Mouse (Mus musculus) heart, embryonic 15.5 days (tissue): Measurements from ENCODE around the gene C1galt1. TPM values are rescaled to one million over a fixed set of nuclear protein-coding genes. Genes with fewer than 3 reads are reported as not detected.

Experiments
- ATAC-seq: fragments of 200-750 bp; cut with Nextera tagmentation; replicated peaks from 2 replicates; pipeline ENCODE4 v1.8.0; 2017; ENCODE audit warnings: low read depth, moderate TSS enrichment; ENCODE audit not compliant: insufficient number of reproducible peaks, insufficient read depth, low FRiP score
- H3K27ac ChIP-seq: fragments of 300-500 bp; sonication (generic); 2 replicates; pipeline ENCODE4 v1.5.1; 2015; ENCODE audit warnings: mild to moderate bottlenecking, inconsistent platforms
- H3K27me3 ChIP-seq: fragments of 300-500 bp; sonication (generic); 2 replicates; pipeline ENCODE4 v1.6.1; 2015; ENCODE audit warnings: inconsistent platforms
- H3K36me3 ChIP-seq: fragments of 300-500 bp; sonication (generic); 2 replicates; pipeline ENCODE4 v1.6.1; 2015; ENCODE audit warnings: mild to moderate bottlenecking, inconsistent platforms
- H3K4me1 ChIP-seq: fragments of 300-500 bp; sonication (generic); replicated peaks from 2 replicates; pipeline ENCODE4 v1.6.1; 2015; ENCODE audit warnings: inconsistent platforms
- H3K4me2 ChIP-seq: fragments of 300-500 bp; sonication (generic); 2 replicates; pipeline ENCODE4 v1.6.1; 2015; ENCODE audit warnings: inconsistent platforms, mild to moderate bottlenecking, moderate library complexity
- H3K4me3 ChIP-seq: fragments of 300-500 bp; sonication (generic); 2 replicates; pipeline ENCODE4 v1.5.1; 2015; ENCODE audit warnings: mild to moderate bottlenecking, inconsistent platforms
- H3K9ac ChIP-seq: fragments of 300-500 bp; sonication (generic); 2 replicates; pipeline ENCODE4 v1.6.1; 2015; ENCODE audit warnings: mild to moderate bottlenecking, inconsistent platforms
- H3K9me3 ChIP-seq: fragments of 300-500 bp; sonication (generic); replicated peaks from 2 replicates; pipeline ENCODE4 v1.6.1; 2016; ENCODE audit warnings: inconsistent platforms
- WGBS: fragments of 180-500 bp; shearing (Covaris S2); methylation state at CpG from one replicate; pipeline ENCODE4 v1.1.7; 2015; ENCODE audit warnings: mixed read lengths; 5-methylcytosine and 5-hydroxymethylcytosine counted together
- polyA plus RNA-seq: library from polyadenylated mRNA; unstranded; fragments of >200 nt; fragmentation: Nextera tagmentation; extraction: Ambion mirVana; gene quantifications from 2 replicates; pipeline ENCODE4 v1.2.1, GENCODE M21; 2015

Gene C1galt1
- polyA plus RNA-seq, 1 experiment from 2014 or later: 3.0 TPM

- no peaks in the 10 kb centered on the region for H3K36me3 ChIP-seq
- 0 out of 2 replicates have a peak overlapping the region, but pooled peaks have one; percentile 10 for H3K4me3 ChIP-seq
- no peak overlapping the region for H3K27ac ChIP-seq
- no peak for ATAC-seq
- no peaks in the 10 kb centered on the region for H3K9me3 ChIP-seq
- peak overlapping the region; percentile 45 for H3K4me2 ChIP-seq
- H3K4me1 ChIP-seq: peaks cover 25% of the 10 kb centered on the region
- H3K9ac ChIP-seq: no peak overlapping the region
- no peaks in the 10 kb centered on the region for H3K27me3 ChIP-seq
- 62% methylated on average over 8 of the region's 8 CpGs for WGBS
These were observed 2.2 kb downstream of the C1galt1 start for GRCm38 (mm10) chr6:7846726-7847439.

DNA sequence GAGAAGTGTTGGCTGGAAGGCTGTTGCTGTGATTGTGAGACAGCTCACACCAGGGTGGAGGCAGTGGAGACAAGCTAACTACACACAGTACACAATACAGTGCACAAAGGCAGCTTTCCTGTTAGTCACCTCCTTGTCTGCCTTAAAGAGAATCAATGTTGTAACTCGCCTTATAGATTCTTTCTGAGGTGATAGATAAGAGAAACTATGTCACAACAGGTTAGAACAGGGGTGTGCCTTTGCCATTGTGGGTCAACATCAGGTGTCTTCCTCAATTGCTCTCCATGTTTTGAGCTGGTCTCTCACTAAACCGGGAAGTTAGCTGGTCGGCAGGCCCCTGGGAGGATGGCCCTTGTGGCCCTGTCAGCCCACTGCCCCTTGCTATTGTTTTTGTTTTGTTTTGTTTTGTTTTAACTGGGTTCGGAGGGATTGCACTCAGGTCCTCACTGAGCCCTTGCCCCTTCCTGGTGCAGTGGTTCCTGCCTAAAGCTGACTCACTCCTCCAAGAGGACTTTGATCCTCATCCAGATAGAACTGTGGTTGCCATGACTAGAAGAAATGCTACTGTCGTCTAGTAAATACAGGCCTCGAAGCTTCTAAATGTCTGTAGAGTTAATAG, 3.4 kb downstream of the C1galt1 start:
- ATAC-seq: no peak
- no peak overlapping the region for H3K4me3 ChIP-seq
- no peaks in the 10 kb centered on the region for H3K36me3 ChIP-seq
- H3K27ac ChIP-seq: no peak overlapping the region
- 49% methylated on average over 6 of the region's 6 CpGs for whole genome bisulfite sequencing
- no peaks in the 10 kb centered on the region for H3K27me3 ChIP-seq
- no peaks in the 10 kb centered on the region for H3K9me3 ChIP-seq
- H3K4me2 ChIP-seq: no peak overlapping the region; the same call in 1 of the 2 replicates
- H3K4me1 ChIP-seq: peaks cover 25% of the 10 kb centered on the region
- no peak overlapping the region for H3K9ac ChIP-seq

GRCm38 (mm10) chr6:7848714-7849113, 4.1 kb downstream of the C1galt1 start:
- no peaks in the 10 kb centered on the region for H3K9me3 ChIP-seq
- WGBS: 68% methylated on average over 9 of the region's 9 CpGs

GRCm38 (mm10) chr6:7851036-7851435, 6.4 kb downstream of the C1galt1 start:
- no peak for ATAC-seq
- Histone ChIP-seq H3K27ac (no peak overlapping the region), H3K27me3 (no peaks in the 10 kb centered on the region), H3K9ac (no peak overlapping the region), H3K4me1 (peaks cover 26% of the 10 kb centered on the region), H3K36me3 (no peaks in the 10 kb centered on the region), H3K4me3 (no peak overlapping the region), H3K9me3 (no peaks in the 10 kb centered on the region), H3K4me2 (no peak overlapping the region)
- 84% methylated on average over 2 of the region's 2 CpGs for WGBS

More at GRCm38 (mm10) chr6:7848714-7849113, 4.1 kb downstream of the C1galt1 start:
- H3K4me2 ChIP-seq: no peak overlapping the region
- H3K27me3 ChIP-seq: no peaks in the 10 kb centered on the region
- H3K4me1 ChIP-seq: peaks cover 25% of the 10 kb centered on the region
- no peak overlapping the region for H3K27ac ChIP-seq
- no peak for ATAC-seq
- no peaks in the 10 kb centered on the region for H3K36me3 ChIP-seq
- no peak overlapping the region for H3K4me3 ChIP-seq
- no peak overlapping the region for H3K9ac ChIP-seq

DNA sequence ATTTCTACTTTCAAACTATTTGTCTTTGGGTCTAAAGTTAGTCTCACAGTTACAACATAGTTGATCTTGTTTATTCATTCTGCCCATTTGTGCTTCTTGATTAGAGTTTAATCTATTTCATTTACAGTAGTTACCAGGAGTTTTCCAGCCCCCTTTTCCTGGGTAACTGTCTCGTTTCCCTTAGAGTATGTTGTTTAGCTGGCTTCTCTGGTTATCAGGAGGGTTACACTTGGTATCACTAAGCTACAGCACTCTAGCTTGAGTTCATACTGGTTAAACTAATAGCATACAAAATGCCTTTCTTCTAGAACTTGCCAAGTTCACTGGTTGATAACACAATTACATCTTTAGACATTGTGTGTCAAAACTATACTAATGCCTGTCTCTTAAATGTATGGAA, 8.3 kb downstream of the C1galt1 start:
- no peaks in the 10 kb centered on the region for H3K9me3 ChIP-seq
- no peak overlapping the region for H3K4me3 ChIP-seq
- no peak for ATAC-seq
- H3K9ac ChIP-seq: no peak overlapping the region
- H3K27ac ChIP-seq: no peak overlapping the region
- WGBS: 43% methylated on average over 1 of the region's 1 CpGs
- H3K36me3 ChIP-seq: no peaks in the 10 kb centered on the region
- H3K4me1 ChIP-seq: peaks cover 30% of the 10 kb centered on the region
- no peaks in the 10 kb centered on the region for H3K27me3 ChIP-seq
- no peak overlapping the region for H3K4me2 ChIP-seq

DNA sequence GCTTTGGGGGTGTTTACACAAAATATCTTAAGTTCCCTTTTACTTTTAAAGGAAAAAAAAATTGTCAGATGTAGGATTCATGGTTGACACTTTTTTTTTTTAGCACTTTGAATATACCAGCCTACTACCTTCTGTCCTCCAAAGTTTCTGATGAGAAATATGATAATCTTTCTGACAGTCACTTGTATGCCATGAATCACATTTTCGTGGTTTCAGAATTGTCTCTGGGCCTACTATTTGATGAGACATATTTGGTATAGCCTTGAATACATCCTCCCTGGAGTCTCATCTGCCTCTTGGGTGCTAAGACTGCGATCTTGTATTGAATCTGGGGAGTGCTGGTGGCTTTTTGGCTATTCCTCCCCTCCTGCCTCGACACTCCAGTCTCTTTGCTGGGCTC, 8.8 kb downstream of the C1galt1 start:
- Histone ChIP-seq H3K27me3 (no peaks in the 10 kb centered on the region), H3K9me3 (no peaks in the 10 kb centered on the region), H3K4me2 (no peak overlapping the region), H3K27ac (no peak overlapping the region), H3K4me3 (no peak overlapping the region), H3K9ac (no peak overlapping the region), H3K36me3 (no peaks in the 10 kb centered on the region), H3K4me1 (peaks cover 30% of the 10 kb centered on the region)
- no peak for ATAC-seq
- 77% methylated on average over 3 of the region's 3 CpGs for WGBS

GRCm38 (mm10) chr6:7856682-7857290, 12.1 kb downstream of the C1galt1 start:
- Histone ChIP-seq H3K4me3 (no peak overlapping the region), H3K4me2 (no peak overlapping the region), H3K9ac (no peak overlapping the region), H3K27me3 (no peaks in the 10 kb centered on the region), H3K27ac (0 out of 2 replicates have a peak overlapping the region, but pooled peaks have one; percentile 48), H3K4me1 (peaks cover 42% of the 10 kb centered on the region), H3K9me3 (no peaks in the 10 kb centered on the region), H3K36me3 (no peaks in the 10 kb centered on the region)
- WGBS: 63% methylated on average over 5 of the region's 5 CpGs
- no peak for ATAC-seq

- no peak overlapping the region for H3K4me2 ChIP-seq
- H3K4me3 ChIP-seq: no peak overlapping the region
- no peaks in the 10 kb centered on the region for H3K9me3 ChIP-seq
- no peak overlapping the region for H3K9ac ChIP-seq
- H3K27ac ChIP-seq: peak overlapping the region; percentile 48
- 56% methylated on average over 8 of the region's 8 CpGs for WGBS
- H3K27me3 ChIP-seq: no peaks in the 10 kb centered on the region
- ATAC-seq: no peak
- H3K36me3 ChIP-seq: no peaks in the 10 kb centered on the region
- H3K4me1 ChIP-seq: peaks cover 43% of the 10 kb centered on the region
These were observed 13.0 kb downstream of the C1galt1 start for GRCm38 (mm10) chr6:7857356-7858247.

- WGBS: 57% methylated on average over 5 of the region's 5 CpGs
- Histone ChIP-seq H3K27me3 (no peaks in the 10 kb centered on the region), H3K4me3 (no peak overlapping the region), H3K4me1 (peaks cover 50% of the 10 kb centered on the region), H3K27ac (0 out of 2 replicates have a peak overlapping the region, but pooled peaks have one; percentile 20), H3K36me3 (no peaks in the 10 kb centered on the region), H3K4me2 (no peak overlapping the region), H3K9ac (no peak overlapping the region), H3K9me3 (no peaks in the 10 kb centered on the region)
- no peak for ATAC-seq
These were observed 13.9 kb downstream of the C1galt1 start for GRCm38 (mm10) chr6:7858586-7858985.

DNA sequence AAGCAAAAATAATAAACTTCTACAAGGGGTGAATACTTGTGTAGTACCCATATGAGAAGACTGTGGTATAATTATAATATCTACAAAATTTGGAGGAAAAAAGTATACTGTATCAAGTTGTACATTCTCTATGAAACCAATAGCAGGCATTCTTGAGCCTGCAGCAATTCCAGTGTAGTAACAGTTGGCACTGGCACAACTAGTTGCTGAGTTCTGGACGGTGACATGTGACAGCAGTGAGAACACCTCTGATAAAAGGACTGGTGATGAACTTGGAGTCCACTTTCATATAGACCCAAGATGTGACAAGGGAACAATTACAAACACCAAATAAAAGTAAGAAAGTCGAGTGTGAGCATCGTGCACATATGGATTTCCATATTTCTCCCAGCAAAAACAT, 14.5 kb downstream of the C1galt1 start:
- Histone ChIP-seq H3K4me3 (no peak overlapping the region), H3K9me3 (no peaks in the 10 kb centered on the region), H3K36me3 (peaks cover 3% of the 10 kb centered on the region; the same call in 1 of the 2 replicates), H3K4me1 (peaks cover 50% of the 10 kb centered on the region), H3K27ac (no peak overlapping the region), H3K9ac (no peak overlapping the region), H3K27me3 (no peaks in the 10 kb centered on the region), H3K4me2 (no peak overlapping the region)
- ATAC-seq: no peak
- WGBS: 55% methylated on average over 3 of the region's 3 CpGs

- Histone ChIP-seq H3K4me2 (no peak overlapping the region), H3K27me3 (no peaks in the 10 kb centered on the region), H3K4me3 (no peak overlapping the region), H3K9ac (no peak overlapping the region), H3K9me3 (no peaks in the 10 kb centered on the region), H3K36me3 (peaks cover 7% of the 10 kb centered on the region; the same call in 1 of the 2 replicates), H3K27ac (peak overlapping the region; percentile 50), H3K4me1 (peaks cover 49% of the 10 kb centered on the region)
- 16% methylated on average over 3 of the region's 3 CpGs for WGBS
- ATAC-seq: no peak
These were observed 16.4 kb downstream of the C1galt1 start for GRCm38 (mm10) chr6:7861033-7861432.
